Mouse (Mus musculus) lung, postnatal 0 days (tissue): ENCODE measurements around the gene Mfng.

Source experiments
- CTCF ChIP-seq: IDR thresholded peaks from 2 replicates; pipeline ENCODE4 v1.5.1; 2016; ENCODE audit warnings: antibody characterized with exemption, mild to moderate bottlenecking
- EP300 ChIP-seq: IDR thresholded peaks from 2 replicates; pipeline ENCODE4 v1.6.1; 2016; ENCODE audit warnings: antibody characterized with exemption, mild to moderate bottlenecking, control low read depth

DNA sequence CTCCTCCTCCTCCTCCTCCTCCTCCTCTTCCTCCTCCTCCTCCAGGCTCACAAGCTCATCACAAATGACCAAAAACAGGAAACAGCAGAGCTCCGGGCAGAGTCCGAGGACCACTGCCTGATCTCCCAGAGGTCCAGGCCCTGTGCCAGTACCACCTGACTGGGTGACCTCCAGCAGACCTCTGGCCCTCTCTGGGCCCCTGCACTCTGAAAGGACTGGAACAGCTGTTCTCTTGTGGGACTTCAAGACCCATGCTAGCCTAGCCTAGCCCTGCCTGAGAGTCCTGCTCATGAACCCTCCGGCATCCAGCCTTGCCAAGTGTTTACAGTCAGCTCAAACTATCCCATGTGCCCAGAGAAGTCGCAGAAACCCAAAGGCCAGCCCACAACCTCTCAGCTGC, 17.2 kb upstream of the Mfng start:
- TF ChIP-seq CTCF = no peak
- no peak for TF ChIP-seq EP300
